Mouse (Mus musculus): ENCODE results near the gene Adgrv1.

Gene Adgrv1

DNA sequence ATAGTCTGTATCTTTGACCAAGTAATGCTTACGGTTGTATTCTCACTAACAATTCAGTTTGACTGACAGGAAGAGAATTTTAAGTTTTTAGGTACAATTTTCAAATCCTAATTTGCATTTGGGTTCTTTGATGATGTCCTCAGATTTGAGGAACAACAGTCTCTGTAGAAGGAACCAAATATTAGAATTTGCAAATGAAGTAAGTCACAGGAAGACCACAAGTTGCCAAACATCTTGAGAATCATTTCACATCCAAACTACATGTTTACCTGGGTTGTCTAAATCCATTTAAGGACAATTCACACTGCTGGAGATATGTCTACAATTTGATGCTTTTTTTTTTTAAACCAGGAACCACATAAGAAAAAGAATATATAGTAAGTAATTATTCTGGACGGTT is 391.8 kb downstream of the Adgrv1 start:
- no peak for DNase-seq (ENCODE audit: extremely low read depth, low read depth)

DNA sequence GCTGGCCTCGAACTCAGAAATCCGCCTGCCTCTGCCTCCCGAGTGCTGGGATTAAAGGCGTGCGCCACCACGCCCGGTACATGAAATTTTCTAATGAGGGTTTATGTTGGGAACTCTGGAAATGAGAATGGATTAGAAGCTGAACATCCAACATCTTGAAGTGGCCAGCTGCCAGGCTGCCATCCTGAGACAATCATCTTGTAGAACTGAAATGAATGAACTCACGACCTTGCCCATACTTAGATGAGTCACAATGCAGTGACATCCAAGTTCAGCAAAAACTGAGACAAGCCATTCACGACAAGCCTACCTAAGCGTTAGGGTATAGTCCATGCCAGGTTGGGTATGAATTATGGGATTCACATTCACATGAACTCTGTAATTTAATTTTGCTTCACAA is 393.1 kb downstream of the Adgrv1 start:
- DNase-seq (ENCODE audit: extremely low read depth, low read depth) = no peak

GRCm38 (mm10) chr13:81239427-81239826 is 393.5 kb downstream of the Adgrv1 start:
- no peak for DNase-seq (ENCODE audit: extremely low read depth, low read depth)

GRCm38 (mm10) chr13:81238855-81239254 is 394.1 kb downstream of the Adgrv1 start:
- no peak for DNase-seq (ENCODE audit: extremely low read depth, low read depth)

- no peak for DNase-seq (ENCODE audit: extremely low read depth, low read depth)
These were observed 395.0 kb downstream of the Adgrv1 start for GRCm38 (mm10) chr13:81237947-81238346.

GRCm38 (mm10) chr13:81236758-81237395 is 396.1 kb downstream of the Adgrv1 start:
- no peak for DNase-seq (ENCODE audit: extremely low read depth, low read depth)

GRCm38 (mm10) chr13:81234031-81234430 is 398.9 kb downstream of the Adgrv1 start:
- no peak for DNase-seq (ENCODE audit: extremely low read depth, low read depth)

DNA sequence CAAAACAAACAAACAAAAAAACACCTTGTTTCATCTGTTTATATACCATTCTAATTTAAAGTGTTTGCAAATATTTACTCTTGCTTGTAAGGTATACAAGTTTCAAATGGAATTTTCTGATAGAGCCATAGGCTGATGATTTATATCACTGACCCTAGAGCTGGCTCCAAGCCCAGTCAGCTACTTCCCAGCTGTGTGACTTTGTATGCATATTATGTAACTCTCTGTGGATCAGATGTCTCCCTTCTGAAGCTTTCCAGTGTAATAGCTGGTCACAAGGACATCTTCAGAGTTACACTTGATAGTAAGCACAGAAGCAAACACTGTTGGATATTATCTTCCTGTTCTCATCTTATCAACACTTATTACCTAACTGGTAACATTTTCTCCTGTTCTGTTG is 400.1 kb downstream of the Adgrv1 start:
- no peak for DNase-seq (ENCODE audit: extremely low read depth, low read depth)

DNA sequence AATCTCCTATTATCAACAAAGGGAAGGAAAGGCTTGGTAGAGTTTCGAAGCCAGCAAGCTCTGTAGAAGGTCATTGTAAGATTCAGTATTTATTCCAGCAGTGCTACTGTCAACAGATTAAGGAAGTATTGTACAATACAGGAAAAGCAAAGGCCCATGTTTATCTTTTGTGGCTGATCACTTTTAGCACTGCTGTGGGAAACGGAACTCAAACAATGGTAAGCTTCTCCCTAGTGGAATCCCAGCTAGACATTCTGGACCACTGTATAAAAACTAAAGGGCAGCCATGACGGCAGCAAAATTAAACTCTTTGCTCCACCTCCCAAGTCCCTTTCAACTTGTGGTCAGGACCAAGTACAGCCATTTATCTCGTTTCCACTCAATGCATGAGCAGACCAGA is 402.8 kb downstream of the Adgrv1 start:
- DNase-seq (ENCODE audit: extremely low read depth, low read depth) = no peak

GRCm38 (mm10) chr13:81223768-81224167 is 409.2 kb downstream of the Adgrv1 start:
- no peak for DNase-seq (ENCODE audit: extremely low read depth, low read depth)

GRCm38 (mm10) chr13:81222377-81222776 is 410.6 kb downstream of the Adgrv1 start:
- DNase-seq (ENCODE audit: extremely low read depth, low read depth) = no peak

GRCm38 (mm10) chr13:81211436-81211835 is 421.5 kb downstream of the Adgrv1 start:
- no peak for DNase-seq (ENCODE audit: extremely low read depth, low read depth)

- no peak for DNase-seq (ENCODE audit: extremely low read depth, low read depth)
These were observed 422.4 kb downstream of the Adgrv1 start for GRCm38 (mm10) chr13:81210516-81210915.

- DNase-seq (ENCODE audit: extremely low read depth, low read depth) = no peak
These were observed 423.1 kb downstream of the Adgrv1 start for GRCm38 (mm10) chr13:81209815-81210214.

GRCm38 (mm10) chr13:81208106-81208613 is 424.8 kb downstream of the Adgrv1 start:
- no peak for DNase-seq (ENCODE audit: extremely low read depth, low read depth)

DNA sequence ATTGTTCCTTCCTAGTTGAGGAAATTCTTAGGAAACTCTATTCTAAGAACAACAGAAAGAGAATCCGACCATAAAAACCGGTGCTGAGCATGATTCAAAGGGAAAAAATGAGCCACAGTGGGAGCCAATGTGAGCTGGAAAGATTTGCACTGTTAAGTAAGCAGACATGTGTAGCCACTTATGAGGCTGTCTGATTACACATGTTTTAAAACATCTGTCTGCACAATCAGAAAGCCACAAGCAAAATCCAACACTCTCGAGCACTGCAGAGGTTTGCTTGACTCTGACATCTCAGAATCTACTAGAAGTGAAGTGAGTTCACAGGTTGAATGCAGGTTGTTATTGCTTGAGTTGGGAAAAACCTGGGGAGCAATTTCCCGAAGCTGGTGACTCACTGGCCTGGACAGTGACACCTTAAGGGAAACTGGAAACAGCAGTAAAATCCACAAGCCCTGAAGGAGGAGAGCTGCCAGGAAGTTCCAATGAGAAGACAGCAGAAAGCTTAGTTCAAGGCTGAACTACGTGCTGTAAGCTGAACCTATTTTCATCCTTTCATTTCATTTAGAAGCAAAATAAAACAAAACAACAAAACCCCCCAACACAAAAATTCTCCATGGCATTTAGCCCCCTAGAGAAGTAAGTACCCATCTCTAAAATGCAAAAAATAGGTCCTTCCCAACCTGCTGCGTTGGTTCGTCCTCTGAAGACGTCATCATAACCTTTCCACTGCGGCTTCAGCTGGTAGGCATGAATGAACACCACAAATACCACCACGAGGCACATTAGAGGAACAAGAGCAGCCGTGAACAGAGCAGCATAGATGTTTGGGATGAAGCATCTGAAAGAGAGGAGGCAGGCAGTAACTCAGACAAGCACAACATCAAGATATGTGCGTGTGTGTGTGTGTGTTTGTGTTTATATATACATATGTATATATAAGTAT is 450.7 kb downstream of the Adgrv1 start:
- DNase-seq (ENCODE audit: extremely low read depth, low read depth) = no peak

DNA sequence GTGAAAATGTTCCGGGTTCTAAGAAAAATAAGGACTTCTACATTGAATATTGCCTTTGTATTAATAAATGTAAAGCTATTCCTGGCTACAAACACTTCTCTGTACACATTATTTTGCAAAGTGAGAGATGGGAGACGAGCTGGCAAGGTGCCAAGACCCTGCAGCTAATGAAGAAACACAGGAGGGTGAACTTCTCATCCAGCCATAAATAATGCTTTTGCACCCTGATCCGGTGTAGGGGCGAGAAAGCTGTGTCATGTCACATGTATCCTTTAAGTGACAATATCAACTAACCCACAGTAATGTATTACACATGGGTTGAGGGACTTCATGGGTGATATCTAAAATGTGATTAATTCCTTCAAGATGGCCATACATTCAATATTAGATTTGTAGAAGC is 451.5 kb downstream of the Adgrv1 start:
- DNase-seq (ENCODE audit: extremely low read depth, low read depth) = no peak

- no peak for DNase-seq (ENCODE audit: extremely low read depth, low read depth)
These were observed 456.1 kb downstream of the Adgrv1 start for GRCm38 (mm10) chr13:81176820-81177219.

- no peak for DNase-seq (ENCODE audit: extremely low read depth, low read depth)
These were observed 456.9 kb downstream of the Adgrv1 start for GRCm38 (mm10) chr13:81176071-81176470.

GRCm38 (mm10) chr13:81171115-81171514 is 461.8 kb downstream of the Adgrv1 start:
- no peak for DNase-seq (ENCODE audit: extremely low read depth, low read depth)

GRCm38 (mm10) chr13:81167450-81167849 is 465.5 kb downstream of the Adgrv1 start:
- DNase-seq (ENCODE audit: extremely low read depth, low read depth) = no peak

- no peak for DNase-seq (ENCODE audit: extremely low read depth, low read depth)
These were observed 473.1 kb downstream of the Adgrv1 start for GRCm38 (mm10) chr13:81159808-81160207.

Data from MEL-GATA-1-ER (cell line).